Mouse (Mus musculus): Measurements from ENCODE around the gene Mcts2. TPM values are rescaled to one million over a fixed set of nuclear protein-coding genes. Genes with fewer than 3 reads are reported as not detected.
A peak's percentile ranks its signal among the peaks of the same experiment; 100 is the strongest.

Gene Mcts2
- polyA plus RNA-seq, 1 experiment from 2014 or later = 25.1 TPM

GRCm38 (mm10) chr2:152727795-152728510, 41.1 kb downstream of the Mcts2 start:
- no peaks in the 10 kb centered on the region for H3K27me3 ChIP-seq (replicated peaks; ENCODE audit: control insufficient read depth, insufficient read depth, low read length)
- peaks cover 59% of the 10 kb centered on the region for H3K4me1 ChIP-seq (ENCODE audit: control insufficient read depth, insufficient read depth, low read length)
- H3K9me3 ChIP-seq (ENCODE audit: control insufficient read depth, low read length) = no peaks in the 10 kb centered on the region
- H3K27ac ChIP-seq (ENCODE audit: low read length) = peak overlapping the region; percentile 88
- H3K4me2 ChIP-seq (ENCODE audit: low read depth, low read length) = no peak overlapping the region
- peak; percentile 12; the same call in 1 of the 2 replicates for ATAC-seq
- H3K9ac ChIP-seq (ENCODE audit: low read depth, low read length) = peak overlapping the region; percentile 32
- H3K36me3 ChIP-seq (ENCODE audit: control insufficient read depth, insufficient read depth, low read length) = no peaks in the 10 kb centered on the region
- 80% methylated on average over 14 of the region's 14 CpGs for WGBS
- H3K4me3 ChIP-seq (ENCODE audit: low read length) = no peak overlapping the region

- Histone ChIP-seq H3K9me3 (ENCODE audit: control insufficient read depth, low read length) (no peaks in the 10 kb centered on the region), H3K4me3 (ENCODE audit: low read length) (no peak overlapping the region), H3K27ac (ENCODE audit: low read length) (peak overlapping the region; percentile 88), H3K9ac (ENCODE audit: low read depth, low read length) (no peak overlapping the region), H3K4me1 (ENCODE audit: control insufficient read depth, insufficient read depth, low read length) (peaks cover 63% of the 10 kb centered on the region), H3K36me3 (ENCODE audit: control insufficient read depth, insufficient read depth, low read length) (no peaks in the 10 kb centered on the region), H3K27me3 (replicated peaks; ENCODE audit: control insufficient read depth, insufficient read depth, low read length) (no peaks in the 10 kb centered on the region), H3K4me2 (ENCODE audit: low read depth, low read length) (no peak overlapping the region)
- no peak; the same call in 1 of the 2 replicates for ATAC-seq
- WGBS = 49% methylated on average over 7 of the region's 7 CpGs
Measured at GRCm38 (mm10) chr2:152728594-152728993, 41.8 kb downstream of the Mcts2 start.

GRCm38 (mm10) chr2:152729013-152729635, 42.3 kb downstream of the Mcts2 start:
- H3K27me3 ChIP-seq (replicated peaks; ENCODE audit: control insufficient read depth, insufficient read depth, low read length) = no peaks in the 10 kb centered on the region
- 0 out of 2 replicates have a peak overlapping the region, but pooled peaks have one; percentile 13 for H3K4me2 ChIP-seq (ENCODE audit: low read depth, low read length)
- 30% methylated on average over 8 of the region's 8 CpGs for WGBS
- ATAC-seq = no peak; the same call in 1 of the 2 replicates
- H3K9me3 ChIP-seq (ENCODE audit: control insufficient read depth, low read length) = no peaks in the 10 kb centered on the region
- peak overlapping the region; percentile 88 for H3K27ac ChIP-seq (ENCODE audit: low read length)
- H3K36me3 ChIP-seq (ENCODE audit: control insufficient read depth, insufficient read depth, low read length) = no peaks in the 10 kb centered on the region
- no peak overlapping the region for H3K4me3 ChIP-seq (ENCODE audit: low read length)
- peaks cover 62% of the 10 kb centered on the region for H3K4me1 ChIP-seq (ENCODE audit: control insufficient read depth, insufficient read depth, low read length)
- H3K9ac ChIP-seq (ENCODE audit: low read depth, low read length) = peak overlapping the region; percentile 58

- peaks cover 64% of the 10 kb centered on the region for H3K4me1 ChIP-seq (ENCODE audit: control insufficient read depth, insufficient read depth, low read length)
- ATAC-seq = peak; percentile 69
- H3K4me2 ChIP-seq (ENCODE audit: low read depth, low read length) = 0 out of 2 replicates have a peak overlapping the region, but pooled peaks have one; percentile 13
- no peaks in the 10 kb centered on the region for H3K9me3 ChIP-seq (ENCODE audit: control insufficient read depth, low read length)
- no peak overlapping the region for H3K4me3 ChIP-seq (ENCODE audit: low read length)
- peak overlapping the region; percentile 88 for H3K27ac ChIP-seq (ENCODE audit: low read length)
- peak overlapping the region; percentile 58 for H3K9ac ChIP-seq (ENCODE audit: low read depth, low read length)
- H3K36me3 ChIP-seq (ENCODE audit: control insufficient read depth, insufficient read depth, low read length) = no peaks in the 10 kb centered on the region
- no peaks in the 10 kb centered on the region for H3K27me3 ChIP-seq (replicated peaks; ENCODE audit: control insufficient read depth, insufficient read depth, low read length)
- 13% methylated on average over 7 of the region's 7 CpGs for WGBS
Measured at GRCm38 (mm10) chr2:152729636-152730020, 42.8 kb downstream of the Mcts2 start.

GRCm38 (mm10) chr2:152733201-152733600, 46.4 kb downstream of the Mcts2 start:
- H3K36me3 ChIP-seq (ENCODE audit: control insufficient read depth, insufficient read depth, low read length) = no peaks in the 10 kb centered on the region
- WGBS = 69% methylated on average over 2 of the region's 2 CpGs
- ATAC-seq = no peak
- H3K27me3 ChIP-seq (replicated peaks; ENCODE audit: control insufficient read depth, insufficient read depth, low read length) = no peaks in the 10 kb centered on the region
- H3K9me3 ChIP-seq (ENCODE audit: control insufficient read depth, low read length) = no peaks in the 10 kb centered on the region
- peak overlapping the region; percentile 39 for H3K27ac ChIP-seq (ENCODE audit: low read length)
- H3K9ac ChIP-seq (ENCODE audit: low read depth, low read length) = no peak overlapping the region
- peaks cover 61% of the 10 kb centered on the region for H3K4me1 ChIP-seq (ENCODE audit: control insufficient read depth, insufficient read depth, low read length)
- H3K4me2 ChIP-seq (ENCODE audit: low read depth, low read length) = no peak overlapping the region
- H3K4me3 ChIP-seq (ENCODE audit: low read length) = no peak overlapping the region

GRCm38 (mm10) chr2:152734501-152734900, 47.7 kb downstream of the Mcts2 start:
- Histone ChIP-seq H3K27ac (ENCODE audit: low read length) (peak overlapping the region; percentile 86), H3K36me3 (ENCODE audit: control insufficient read depth, insufficient read depth, low read length) (no peaks in the 10 kb centered on the region), H3K9ac (ENCODE audit: low read depth, low read length) (peak overlapping the region; percentile 63), H3K4me2 (ENCODE audit: low read depth, low read length) (peak overlapping the region; percentile 87), H3K4me1 (ENCODE audit: control insufficient read depth, insufficient read depth, low read length) (peaks cover 52% of the 10 kb centered on the region), H3K4me3 (ENCODE audit: low read length) (peak overlapping the region; percentile 71), H3K9me3 (ENCODE audit: control insufficient read depth, low read length) (no peaks in the 10 kb centered on the region), H3K27me3 (replicated peaks; ENCODE audit: control insufficient read depth, insufficient read depth, low read length) (no peaks in the 10 kb centered on the region)
- WGBS = 10% methylated on average over 10 of the region's 10 CpGs
- no peak for ATAC-seq

- peak; percentile 66 for ATAC-seq
- Histone ChIP-seq H3K27ac (ENCODE audit: low read length) (peak overlapping the region; percentile 86), H3K9me3 (ENCODE audit: control insufficient read depth, low read length) (no peaks in the 10 kb centered on the region), H3K4me1 (ENCODE audit: control insufficient read depth, insufficient read depth, low read length) (peaks cover 51% of the 10 kb centered on the region), H3K27me3 (replicated peaks; ENCODE audit: control insufficient read depth, insufficient read depth, low read length) (no peaks in the 10 kb centered on the region), H3K4me2 (ENCODE audit: low read depth, low read length) (peak overlapping the region; percentile 87), H3K9ac (ENCODE audit: low read depth, low read length) (peak overlapping the region; percentile 63), H3K36me3 (ENCODE audit: control insufficient read depth, insufficient read depth, low read length) (no peaks in the 10 kb centered on the region), H3K4me3 (ENCODE audit: low read length) (peak overlapping the region; percentile 71)
- under 1% methylated on average over 28 of the region's 28 CpGs for WGBS
Measured at GRCm38 (mm10) chr2:152734984-152735383, 48.1 kb downstream of the Mcts2 start.

GRCm38 (mm10) chr2:152736090-152736601, 49.3 kb downstream of the Mcts2 start, which contains the start of gene Id1:
Gene Id1, plus strand, starts transcription at chr2:152736251.
- peak within 1 kb of the TSS; percentile 88 for H3K9ac ChIP-seq (ENCODE audit: low read depth, low read length)
- peak; percentile 55 for ATAC-seq
- H3K27ac ChIP-seq (ENCODE audit: low read length) = peak within 1 kb of the TSS; percentile 96
- H3K27me3 ChIP-seq (replicated peaks; ENCODE audit: control insufficient read depth, insufficient read depth, low read length) = no peaks in the 10 kb centered on the region
- H3K9me3 ChIP-seq (ENCODE audit: control insufficient read depth, low read length) = no peaks in the 10 kb centered on the region
- peaks cover 59% of the 10 kb centered on the region for H3K4me1 ChIP-seq (ENCODE audit: control insufficient read depth, insufficient read depth, low read length)
- peak within 1 kb of the TSS; percentile 71 for H3K4me3 ChIP-seq (ENCODE audit: low read length)
- no peaks in the 10 kb centered on the region for H3K36me3 ChIP-seq (ENCODE audit: control insufficient read depth, insufficient read depth, low read length)
- peak within 1 kb of the TSS; percentile 87 for H3K4me2 ChIP-seq (ENCODE audit: low read depth, low read length)
- 0% methylated on average over 28 of the region's 28 CpGs for WGBS

GRCm38 (mm10) chr2:152736748-152737147, 49.9 kb downstream of the Mcts2 start:
- peak overlapping the region; percentile 71 for H3K4me3 ChIP-seq (ENCODE audit: low read length)
- H3K27ac ChIP-seq (ENCODE audit: low read length) = peak overlapping the region; percentile 96
- H3K9me3 ChIP-seq (ENCODE audit: control insufficient read depth, low read length) = no peaks in the 10 kb centered on the region
- H3K9ac ChIP-seq (ENCODE audit: low read depth, low read length) = peak overlapping the region; percentile 88
- no peak for ATAC-seq
- peak overlapping the region; percentile 87 for H3K4me2 ChIP-seq (ENCODE audit: low read depth, low read length)
- under 1% methylated on average over 22 of the region's 22 CpGs for WGBS
- H3K4me1 ChIP-seq (ENCODE audit: control insufficient read depth, insufficient read depth, low read length) = peaks cover 64% of the 10 kb centered on the region
- H3K36me3 ChIP-seq (ENCODE audit: control insufficient read depth, insufficient read depth, low read length) = no peaks in the 10 kb centered on the region
- H3K27me3 ChIP-seq (replicated peaks; ENCODE audit: control insufficient read depth, insufficient read depth, low read length) = no peaks in the 10 kb centered on the region
